Mouse (Mus musculus): ENCODE results near the gene Ankrd63.

GRCm38 (mm10) chr2:118740341-118740740 lies 36.6 kb upstream of the Ankrd63 start:
- no peak for TF ChIP-seq UBTF (IDR thresholded peaks at IDR 0.05; ENCODE audit: borderline replicate concordance, insufficient read depth, low read depth, low read length)
- no peak for TF ChIP-seq MAX (IDR thresholded peaks at IDR 0.05; ENCODE audit: low read length)
- no peak for TF ChIP-seq TAL1 (IDR thresholded peaks at IDR 0.05; ENCODE audit: low read length)
- TF ChIP-seq MXI1 (IDR thresholded peaks at IDR 0.05; ENCODE audit: low read depth, low read length): no peak
- no peak for TF ChIP-seq ZKSCAN1 (IDR thresholded peaks at IDR 0.05; ENCODE audit: low read depth, low read length)
- TF ChIP-seq CTCF (IDR thresholded peaks at IDR 0.05 in 2 of 3, conservative IDR thresholded peaks at IDR 0.05 in 1 of 3; ENCODE audit: control insufficient read depth in 1 of 3, insufficient read depth in 1 of 3, low read depth in 2 of 3, low read length in 3 of 3, poor library complexity in 1 of 3, severe bottlenecking in 1 of 3): no peak
- TF ChIP-seq USF1 (IDR thresholded peaks at IDR 0.05; ENCODE audit: low read depth, low read length): no peak
- no peak for TF ChIP-seq POLR2A (IDR thresholded peaks at IDR 0.05; ENCODE audit: control insufficient read depth in 1 of 2, insufficient read depth in 1 of 2, low read depth in 1 of 2, low read length in 2 of 2, poor library complexity in 1 of 2)
- no peak for TF ChIP-seq TBP (IDR thresholded peaks at IDR 0.05; ENCODE audit: low read depth, low read length)
